Mouse (Mus musculus) urinary bladder, adult 18-20 months (tissue): ENCODE measurements around the gene Krt31.

ENCODE experiments used
- DNase-seq, 2 experiments: peaks; one replicate each; pipeline ENCODE4 v3.0.0; 2022; ENCODE audit warnings: low spot score in 2 of 2, mixed read lengths in 2 of 2

The Krt31 gene

GRCm38 (mm10) chr11:100050451-100050850, at the start of gene Krt31:
TSS of gene Krt31 (minus strand) at chr11:100050551.
- DNase-seq, result no peak

GRCm38 (mm10) chr11:100097819-100098218, 47.5 kb upstream of the Krt31 start:
- DNase-seq, result no peak

GRCm38 (mm10) chr11:100096141-100096540, 45.8 kb upstream of the Krt31 start, which contains the start of gene Krt35:
TSS of gene Krt35 (minus strand) at chr11:100096241.
- no peak for DNase-seq

DNA sequence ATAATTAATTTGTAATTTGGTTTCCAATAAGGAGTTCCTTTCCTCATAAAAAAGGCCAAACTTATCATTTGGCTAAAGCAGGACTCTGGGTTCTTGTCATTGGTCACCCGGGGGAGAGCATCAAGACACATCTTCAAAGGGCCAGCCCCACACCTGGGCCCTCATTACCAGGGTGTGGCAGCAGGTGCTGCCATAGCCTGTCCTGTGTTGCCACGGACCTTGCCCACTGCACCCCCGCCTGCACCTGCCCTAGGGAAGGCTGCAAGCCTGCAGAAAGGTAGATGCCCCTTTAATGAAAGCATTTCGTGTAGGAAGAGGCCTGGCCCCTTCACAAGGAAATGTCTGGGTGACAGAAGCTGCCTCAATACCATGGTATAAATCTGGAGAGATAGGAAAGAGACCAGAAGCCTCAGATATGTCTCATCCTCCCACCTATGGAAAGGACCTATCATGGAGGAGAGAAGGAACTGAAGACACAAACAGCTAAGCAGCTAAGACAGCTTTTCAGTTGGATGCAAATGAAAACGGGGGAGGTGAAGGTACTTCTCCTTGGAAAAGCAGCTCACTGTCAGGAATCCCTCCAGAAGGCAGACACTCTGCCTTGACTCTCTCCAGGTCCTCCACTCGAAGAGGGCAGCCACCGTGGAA, 38.2 kb upstream of the Krt31 start:
- DNase-seq, result no peak

DNA sequence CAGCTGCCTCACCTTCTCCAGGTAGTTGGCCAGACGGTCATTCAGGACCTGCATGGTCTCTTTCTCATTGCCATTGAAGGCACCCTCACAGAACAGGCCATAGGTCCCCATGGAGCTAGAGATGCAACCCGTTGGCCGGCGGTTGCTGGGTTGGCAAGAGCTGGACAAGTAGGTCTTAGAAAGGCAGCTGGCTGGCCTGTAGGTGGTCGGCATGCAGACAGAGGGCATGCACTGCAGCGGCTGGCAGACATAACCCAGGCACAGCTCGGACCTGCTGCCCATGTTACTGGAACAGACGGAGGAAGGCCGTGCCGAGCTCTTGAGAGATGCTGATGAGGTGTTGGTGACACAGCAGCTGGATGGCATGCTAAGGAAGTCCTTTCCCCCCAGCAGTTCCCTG, 37.5 kb upstream of the Krt31 start, which contains the start of gene Krt32:
Krt32 (minus strand) TSS at position 366 of the 400 bp plus-strand sequence.
- no peak for DNase-seq

DNA sequence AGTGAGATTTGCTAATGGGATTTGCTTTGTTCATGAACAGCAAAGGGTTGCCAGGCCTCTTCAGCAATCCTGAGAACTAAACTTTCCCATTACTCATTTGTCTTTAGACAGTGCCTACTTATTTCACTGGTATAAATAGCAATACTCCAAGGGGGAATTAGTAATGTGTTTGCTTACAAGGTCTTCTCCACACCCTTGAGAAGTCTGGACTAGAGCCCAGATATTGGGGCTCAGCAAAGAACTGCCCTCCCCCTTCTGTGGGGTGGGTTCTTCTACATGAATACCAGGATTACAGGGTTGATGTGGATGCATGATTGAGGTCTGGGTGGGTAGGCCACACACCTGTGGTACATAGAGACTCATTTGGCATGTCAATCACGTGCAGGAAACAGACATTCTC, 23.5 kb upstream of the Krt31 start:
- DNase-seq, result no peak

DNA sequence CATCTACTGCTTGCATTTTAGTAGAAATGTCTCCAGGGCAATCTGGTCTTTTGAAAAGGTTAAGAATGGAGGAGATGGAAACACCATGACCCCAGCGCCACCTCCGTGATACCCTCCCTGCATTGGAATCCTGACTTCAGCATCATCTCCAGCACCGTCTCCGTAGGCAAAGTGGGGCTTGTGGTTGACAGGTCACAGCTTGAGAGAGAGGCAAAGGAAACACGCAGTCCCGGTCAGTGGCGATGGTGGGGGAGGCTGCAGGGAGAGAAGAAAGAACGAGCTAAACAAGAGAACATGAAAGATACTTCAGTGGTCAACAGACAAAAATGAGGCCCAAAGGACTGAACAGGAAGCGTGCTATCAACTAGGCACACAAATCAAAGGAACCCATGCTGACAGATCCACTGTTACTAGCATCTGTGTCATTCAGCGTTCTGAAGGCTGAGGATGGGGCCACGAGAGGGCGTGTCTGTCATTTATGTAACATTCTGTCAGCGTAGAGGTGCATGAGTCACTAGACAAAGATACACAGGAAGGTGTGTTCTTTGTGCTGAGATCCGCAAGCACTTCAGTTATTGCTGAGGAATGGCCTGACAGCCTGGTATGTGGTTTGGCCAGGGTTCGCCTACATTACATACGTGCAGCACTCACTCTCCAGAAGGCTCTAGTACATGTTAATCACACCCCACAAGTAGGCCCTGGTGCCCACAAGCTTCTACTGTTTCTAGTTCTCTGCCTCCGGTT, 17.1 kb upstream of the Krt31 start:
- peak; percentile 38 to 66 for DNase-seq

- DNase-seq, result no peak
Observed at GRCm38 (mm10) chr11:100066236-100067010, 16.1 kb upstream of the Krt31 start.

DNA sequence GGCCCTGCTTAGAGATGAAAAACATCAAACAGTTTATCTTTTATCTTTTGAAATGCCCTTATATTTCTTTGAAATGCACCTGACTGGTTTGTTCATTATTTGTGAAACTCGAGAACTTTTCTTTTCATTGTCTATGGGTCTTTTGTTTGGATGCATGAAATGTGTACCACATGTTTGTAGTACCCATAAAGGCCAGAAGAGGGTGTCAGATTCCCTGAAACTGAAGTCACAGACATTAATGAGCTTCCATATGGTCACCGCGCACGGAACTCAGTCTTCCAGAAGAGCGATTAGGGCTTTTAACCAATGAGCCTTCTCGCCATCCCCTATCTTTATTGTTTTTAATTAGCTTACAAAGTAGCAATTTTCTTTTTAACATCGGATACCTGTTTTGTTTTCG, 8.5 kb upstream of the Krt31 start:
- DNase-seq, result no peak

DNA sequence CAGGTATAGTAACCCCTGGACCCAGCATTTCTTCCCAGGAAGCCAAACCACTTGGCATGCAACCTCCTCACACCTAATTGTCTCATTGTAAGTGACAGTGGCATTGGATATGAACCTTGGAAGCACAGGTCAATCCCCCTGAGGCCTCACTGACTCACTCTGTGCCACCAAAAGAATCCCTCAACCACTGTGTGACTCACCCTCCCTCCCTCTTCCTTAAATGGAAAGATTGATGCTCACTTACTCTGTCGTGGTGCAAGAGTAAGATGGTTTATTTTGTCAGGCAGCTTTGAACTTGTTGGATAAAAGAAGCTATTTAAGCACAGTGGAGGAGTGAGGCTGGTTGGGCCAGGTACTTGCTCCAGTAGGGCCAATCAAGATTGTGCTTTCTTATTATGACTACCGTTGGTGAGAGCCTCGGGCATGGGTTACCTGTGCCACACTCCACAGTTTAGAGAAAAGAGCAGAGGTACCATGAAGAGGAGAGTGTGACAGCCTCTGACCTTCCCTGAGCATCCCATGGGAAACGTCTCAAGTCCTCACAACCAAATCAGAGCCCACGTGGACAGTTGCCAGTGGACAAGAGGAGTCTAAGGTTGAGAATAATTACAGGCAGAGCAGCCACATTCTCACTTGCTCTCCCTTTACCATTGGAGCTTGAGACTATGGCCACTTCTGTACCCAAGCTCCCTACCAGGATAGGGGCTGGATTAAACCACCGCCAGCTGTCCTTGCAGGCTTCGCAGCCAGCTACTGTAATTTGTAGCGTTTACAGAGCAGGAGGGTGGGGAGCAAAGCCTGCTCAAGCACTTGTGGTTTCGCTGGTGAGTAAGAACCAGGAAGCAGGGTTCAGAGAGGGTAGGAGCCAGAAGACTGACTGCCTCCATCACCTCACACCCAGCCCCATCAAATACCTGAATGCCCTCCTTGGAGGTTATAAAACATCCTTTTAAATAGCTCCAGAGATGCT, 5.6 kb upstream of the Krt31 start:
- DNase-seq, result no peak

- DNase-seq, result no peak
Observed at GRCm38 (mm10) chr11:100047193-100047592, 3.2 kb downstream of the Krt31 start.

GRCm38 (mm10) chr11:100046303-100046866, 4.0 kb downstream of the Krt31 start:
- no peak for DNase-seq

DNA sequence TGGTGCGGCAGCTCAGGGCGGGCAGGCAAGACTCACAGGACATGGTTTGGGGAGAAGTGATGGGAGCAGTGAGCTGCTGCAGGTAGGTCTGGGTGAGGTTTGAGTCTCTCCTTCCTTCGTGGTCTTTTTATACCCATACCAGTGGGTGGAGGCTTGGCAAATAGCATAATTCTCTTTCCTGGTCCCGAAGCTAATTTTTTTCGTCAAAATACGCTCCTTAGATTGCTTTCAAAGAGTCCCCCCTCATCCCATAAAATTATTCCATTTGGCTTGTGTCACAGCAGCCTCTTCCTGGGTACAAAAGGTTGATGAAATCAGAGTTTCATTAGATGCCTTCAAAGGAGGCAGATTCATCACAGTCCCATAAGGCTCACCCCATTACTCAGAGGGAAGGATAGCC, 8.9 kb downstream of the Krt31 start, which contains the start of gene Krt34:
Krt34 (minus strand) TSS at position 101 of the 400 bp plus-strand sequence.
- no peak for DNase-seq

- DNase-seq, result no peak
Observed at GRCm38 (mm10) chr11:100029768-100030167, 20.6 kb downstream of the Krt31 start, which contains the start of gene Krt33b. TSS of gene Krt33b (minus strand) at chr11:100029868.

GRCm38 (mm10) chr11:100021438-100021837, 28.9 kb downstream of the Krt31 start:
- no peak for DNase-seq

DNA sequence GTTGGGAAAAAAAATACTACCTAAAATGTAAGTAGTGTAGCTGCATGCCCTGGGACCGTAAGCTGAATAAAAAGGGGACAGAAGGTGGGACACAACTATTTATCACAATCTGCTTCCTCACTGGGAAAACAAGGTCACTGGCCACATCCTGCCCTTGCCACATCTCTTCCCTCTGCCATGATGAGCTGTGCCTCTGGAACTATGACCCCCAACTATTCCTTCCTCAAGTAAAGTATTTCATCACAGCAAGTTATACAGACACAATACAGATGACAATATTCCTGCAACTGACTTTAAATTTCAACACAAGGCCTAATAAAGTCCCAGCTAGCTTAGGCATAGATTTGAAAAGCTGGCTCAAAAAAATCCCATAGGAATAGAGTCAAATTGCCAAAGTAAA, 30.9 kb downstream of the Krt31 start:
- no peak for DNase-seq

- no peak for DNase-seq
Observed at GRCm38 (mm10) chr11:100016112-100016511, 34.2 kb downstream of the Krt31 start, which contains the start of gene Krt33a. TSS of gene Krt33a (minus strand) at chr11:100016212.

- DNase-seq, result peak; percentile 52 to 62
Observed at GRCm38 (mm10) chr11:100013691-100014171, 36.6 kb downstream of the Krt31 start.

DNA sequence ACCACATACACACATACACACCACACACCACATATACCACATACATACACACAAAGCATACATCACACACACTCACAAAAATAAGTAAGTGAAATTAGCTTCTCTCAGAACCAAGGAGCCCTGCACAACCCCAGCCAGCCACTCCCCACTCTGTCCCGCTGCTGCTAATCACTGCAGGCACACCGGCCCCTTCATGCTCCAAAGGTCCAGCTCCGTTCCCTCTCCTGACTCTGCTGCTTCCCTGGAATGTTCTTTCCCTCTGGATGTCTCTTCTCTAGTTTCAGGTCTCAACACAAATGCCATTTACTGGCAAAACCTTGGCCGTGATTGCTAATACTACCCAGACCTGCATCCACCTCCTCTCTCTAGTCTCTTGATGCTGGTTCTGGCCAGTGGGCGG, 39.7 kb downstream of the Krt31 start:
- DNase-seq, result no peak

DNA sequence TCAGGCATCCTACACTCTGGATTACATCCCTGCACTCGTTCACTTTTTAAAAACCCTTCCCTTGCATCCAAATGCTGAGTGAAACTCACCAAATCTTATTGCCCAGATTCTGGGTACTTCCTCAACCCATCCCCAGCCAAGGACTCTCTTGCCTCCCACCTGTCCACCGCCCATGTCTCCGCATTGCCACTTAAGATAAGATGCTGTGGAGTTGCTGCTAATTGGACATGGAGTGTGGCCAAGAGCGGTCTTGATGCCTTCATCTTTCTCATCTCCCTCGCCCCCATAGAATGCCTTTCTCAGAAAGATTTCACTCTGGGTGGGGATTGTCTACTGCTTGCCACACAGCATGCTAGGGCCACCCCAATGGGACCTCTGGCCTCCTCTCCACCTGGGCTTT, 42.0 kb downstream of the Krt31 start:
- DNase-seq, result no peak
